In the genomic region with DNA sequence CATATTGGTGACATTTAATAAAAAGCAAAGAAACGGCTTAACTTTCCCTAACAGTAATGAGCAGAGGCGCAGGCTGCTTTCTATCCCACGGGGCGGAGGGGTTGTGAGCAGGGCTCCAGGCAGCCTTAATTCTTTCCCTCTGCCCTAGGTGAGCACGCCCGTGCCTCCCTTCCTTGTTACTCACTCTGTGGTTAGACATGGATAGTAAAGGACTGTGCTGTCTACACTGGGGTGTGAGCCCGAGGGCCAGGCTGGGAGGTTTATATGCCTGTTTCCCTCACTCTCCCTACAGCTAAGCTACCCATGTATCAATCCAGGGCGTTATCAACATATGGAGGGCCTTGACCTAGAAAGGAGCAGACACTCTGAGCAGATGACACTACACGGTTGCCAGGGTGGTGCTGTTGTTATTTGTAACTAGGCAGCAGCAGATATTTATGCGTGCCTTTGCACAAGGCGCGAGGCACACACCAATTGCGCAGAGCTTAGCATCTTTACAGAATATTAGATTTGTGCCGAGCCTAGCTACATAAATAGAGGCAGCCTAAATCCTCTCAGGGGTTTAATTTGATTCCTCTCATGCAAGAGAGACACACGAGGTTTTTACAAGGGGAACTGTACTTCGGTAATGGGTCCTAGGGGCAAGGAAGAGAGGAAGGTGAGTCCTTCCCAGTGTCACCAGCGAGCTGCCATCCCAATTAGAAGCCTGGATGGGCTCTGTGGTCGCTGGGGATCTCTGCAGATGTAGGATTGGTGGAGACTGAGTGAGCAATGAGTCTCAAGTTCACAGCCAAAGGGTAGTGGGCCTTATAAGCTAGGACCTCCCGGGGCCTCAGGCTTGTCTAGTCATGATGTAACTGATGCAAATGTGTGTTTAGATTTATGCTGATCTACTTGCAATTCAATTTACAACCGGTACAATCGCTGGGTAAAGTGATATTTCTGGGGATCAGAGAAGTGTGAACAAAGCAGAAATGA, we compare ENCODE assay signal across 15 mouse cellular contexts.
DNase-seq lines count a peak whose midpoint lies in the region; ATAC-seq and TF ChIP-seq lines count a peak whose summit lies in the region.
"Had no signal": no experiment of that assay in that cellular context is flagged by ENCODE, and none has a peak within 500 bp of the region (broad histone marks: within the 10 kb centered on the region; RNA-seq: fewer than 3 reads in every experiment).

No protein-coding gene starts in this region.

- no peak for TF ChIP-seq CTCF in brain, embryonic 14.5 days (IDR thresholded peaks at IDR 0.05; ENCODE audit: borderline replicate concordance, extremely low read depth, insufficient read depth, insufficient read length)

- no peaks in the 10 kb centered on the region for H3K36me3 ChIP-seq in embryonic facial prominence, embryonic 14.5 days (ENCODE audit: control insufficient read depth, insufficient read depth, low read length)
- no peaks in the 10 kb centered on the region for H3K36me3 ChIP-seq in embryonic facial prominence, embryonic 10.5 days (replicated peaks)
- H3K36me3 ChIP-seq in hindbrain, embryonic 13.5 days = no peaks in the 10 kb centered on the region
- H3K36me3 ChIP-seq in midbrain, embryonic 13.5 days = no peaks in the 10 kb centered on the region
- H3K36me3 ChIP-seq: heart, embryonic 13.5 days had no signal

- no peak for TF ChIP-seq POLR2A in brain, embryonic 14.5 days (IDR thresholded peaks at IDR 0.05; ENCODE audit: borderline replicate concordance, extremely low read depth, insufficient read depth, insufficient read length, poor library complexity, severe bottlenecking)

- no peak overlapping the region for H3K4me3 ChIP-seq in embryonic facial prominence, embryonic 14.5 days (ENCODE audit: low read depth, low read length)
- H3K4me3 ChIP-seq in embryonic facial prominence, embryonic 10.5 days = no peak overlapping the region
- no peak overlapping the region for H3K4me3 ChIP-seq in hindbrain, embryonic 13.5 days
- no peak overlapping the region for H3K4me3 ChIP-seq in midbrain, embryonic 13.5 days (replicated peaks)
- H3K4me3 ChIP-seq: heart, embryonic 13.5 days had no signal

- H3K4me1 ChIP-seq in embryonic facial prominence, embryonic 14.5 days (ENCODE audit: control insufficient read depth, insufficient read depth, low read length) = no peaks in the 10 kb centered on the region
- H3K4me1 ChIP-seq in embryonic facial prominence, embryonic 10.5 days = 0 out of 2 replicates have a peak, but pooled peaks cover 3% of the 10 kb centered on the region
- H3K4me1 ChIP-seq in hindbrain, embryonic 13.5 days (replicated peaks) = peaks cover 12% of the 10 kb centered on the region
- H3K4me1 ChIP-seq in midbrain, embryonic 13.5 days (replicated peaks) = peaks cover 12% of the 10 kb centered on the region
- H3K4me1 ChIP-seq: heart, embryonic 13.5 days had no signal

- no peaks in the 10 kb centered on the region for H3K27me3 ChIP-seq in embryonic facial prominence, embryonic 14.5 days (replicated peaks; ENCODE audit: control insufficient read depth, insufficient read depth, low read length)
- H3K27me3 ChIP-seq in embryonic facial prominence, embryonic 10.5 days (replicated peaks; ENCODE audit: low read depth, poor library complexity, severe bottlenecking) = no peaks in the 10 kb centered on the region
- no peaks in the 10 kb centered on the region for H3K27me3 ChIP-seq in hindbrain, embryonic 13.5 days
- H3K27me3 ChIP-seq in midbrain, embryonic 13.5 days = no peaks in the 10 kb centered on the region
- H3K27me3 ChIP-seq: heart, embryonic 13.5 days had no signal

- WGBS in embryonic facial prominence, embryonic 14.5 days = 57% methylated on average over 21 of the region's 21 CpGs
- WGBS in embryonic facial prominence, embryonic 10.5 days = 78% methylated on average over 21 of the region's 21 CpGs
- 55% methylated on average over 21 of the region's 21 CpGs for WGBS in hindbrain, embryonic 13.5 days
- 56% methylated on average over 21 of the region's 21 CpGs for WGBS in midbrain, embryonic 13.5 days

- no peak overlapping the region for H3K4me2 ChIP-seq in embryonic facial prominence, embryonic 14.5 days (ENCODE audit: low read depth, low read length)
- H3K4me2 ChIP-seq in hindbrain, embryonic 13.5 days = no peak overlapping the region
- H3K4me2 ChIP-seq in midbrain, embryonic 13.5 days (replicated peaks) = no peak overlapping the region
- H3K4me2 ChIP-seq: heart, embryonic 13.5 days had no signal

- H3K9me3 ChIP-seq in embryonic facial prominence, embryonic 14.5 days (ENCODE audit: control insufficient read depth, low read length) = no peaks in the 10 kb centered on the region
- H3K9me3 ChIP-seq in embryonic facial prominence, embryonic 10.5 days = no peaks in the 10 kb centered on the region
- no peaks in the 10 kb centered on the region for H3K9me3 ChIP-seq in hindbrain, embryonic 13.5 days
- H3K9me3 ChIP-seq in midbrain, embryonic 13.5 days = no peaks in the 10 kb centered on the region

- H3K27ac ChIP-seq in embryonic facial prominence, embryonic 14.5 days (replicated peaks; ENCODE audit: low read depth, low read length) = no peak overlapping the region; the same call in 1 of the 2 replicates
- no peak overlapping the region for H3K27ac ChIP-seq in embryonic facial prominence, embryonic 10.5 days (replicated peaks)
- peak overlapping the region; percentile 46 for H3K27ac ChIP-seq in hindbrain, embryonic 13.5 days
- peak overlapping the region; percentile 27 for H3K27ac ChIP-seq in midbrain, embryonic 13.5 days
- H3K27ac ChIP-seq: heart, embryonic 13.5 days; liver, embryonic 14.5 days had no signal

- H3K9ac ChIP-seq in embryonic facial prominence, embryonic 14.5 days (ENCODE audit: low read depth, low read length) = no peak overlapping the region
- no peak overlapping the region for H3K9ac ChIP-seq in hindbrain, embryonic 13.5 days
- H3K9ac ChIP-seq in midbrain, embryonic 13.5 days (replicated peaks) = no peak overlapping the region
- H3K9ac ChIP-seq: heart, embryonic 13.5 days; liver, embryonic 14.5 days had no signal

- peak; percentile 7 for DNase-seq in embryonic facial prominence, embryonic 14.5 days (ENCODE audit: low spot score)
- no peak for DNase-seq in embryonic facial prominence, embryonic 10.5 days (ENCODE audit: low spot score)
- DNase-seq in brain, embryonic 14.5 days (ENCODE audit: low read depth) = peak; percentile 75
- DNase-seq in urinary bladder, postnatal 14 days (ENCODE audit: low spot score) = no peak
- DNase-seq in urinary bladder, postnatal 36 days (ENCODE audit: low spot score in 2 of 2) = no peak
- DNase-seq in lung, postnatal 25 days (ENCODE audit: low spot score) = no peak
- DNase-seq: cerebellum, postnatal 36 days; gastrocnemius, postnatal 10 days; kidney, postnatal 25 days; left cerebral cortex, postnatal 4 days; lung, postnatal 4 days had no signal

- no peak for ATAC-seq in embryonic facial prominence, embryonic 14.5 days (ENCODE audit: low read depth)
- peak; percentile 57; the same call in 1 of the 2 replicates for ATAC-seq in hindbrain, embryonic 13.5 days (ENCODE audit: low FRiP score)
- ATAC-seq in midbrain, embryonic 13.5 days = peak; percentile 83

Comparison
In these comparisons a context has a peak if more than half of its experiments do, and no peak if none do; other contexts are left out.
1. DNase-seq: peak in embryonic facial prominence, embryonic 14.5 days (single experiment) and brain, embryonic 14.5 days (single experiment); none in embryonic facial prominence, embryonic 10.5 days (single experiment), urinary bladder, postnatal 14 days (single experiment), urinary bladder, postnatal 36 days (0 of 2) and lung, postnatal 25 days (single experiment).
2. H3K27ac ChIP-seq: peak in hindbrain, embryonic 13.5 days (single experiment) and midbrain, embryonic 13.5 days (single experiment); none in embryonic facial prominence, embryonic 14.5 days (single experiment) and embryonic facial prominence, embryonic 10.5 days (single experiment).